Mouse (Mus musculus) stomach, embryonic 15.5 days (tissue): ENCODE measurements at regions not wholly inside any gene's neighbourhood (a gene's known extent, or its start where the extent isn't known, plus 50 kb on each side); places are given as distances from the start of the nearest gene placed in this dataset.

Source experiments
- ATAC-seq: fragments of 200-750 bp; cut with Nextera tagmentation; 2 replicates; pipeline ENCODE4 v1.8.0; 2017; ENCODE audit warnings: low read depth, moderate number of reproducible peaks, moderate TSS enrichment; ENCODE audit not compliant: insufficient read depth, low FRiP score
- H3K27ac ChIP-seq: fragments of 300-500 bp; sonication (generic); 2 replicates; pipeline ENCODE4 v1.5.1; 2015; ENCODE audit warnings: mild to moderate bottlenecking, inconsistent platforms
- H3K27me3 ChIP-seq: fragments of 300-500 bp; sonication (generic); replicated peaks from 2 replicates; pipeline ENCODE4 v1.6.1; 2015; ENCODE audit warnings: inconsistent platforms
- H3K36me3 ChIP-seq: fragments of 300-500 bp; sonication (generic); 2 replicates; pipeline ENCODE4 v1.6.1; 2015; ENCODE audit warnings: inconsistent platforms
- H3K4me1 ChIP-seq: fragments of 300-500 bp; sonication (generic); 2 replicates; pipeline ENCODE4 v1.6.1; 2015; ENCODE audit warnings: inconsistent platforms
- H3K4me2 ChIP-seq: fragments of 300-500 bp; sonication (generic); 2 replicates; pipeline ENCODE4 v1.6.1; 2015; ENCODE audit warnings: mild to moderate bottlenecking, inconsistent platforms
- H3K4me3 ChIP-seq: fragments of 300-500 bp; sonication (generic); replicated peaks from 2 replicates; pipeline ENCODE4 v1.5.1; 2015; ENCODE audit warnings: inconsistent platforms
- H3K9ac ChIP-seq: fragments of 300-500 bp; sonication (generic); 2 replicates; pipeline ENCODE4 v1.6.1; 2015; ENCODE audit warnings: inconsistent platforms
- H3K9me3 ChIP-seq: fragments of 300-500 bp; sonication (generic); 2 replicates; pipeline ENCODE4 v1.6.1; 2016; ENCODE audit warnings: inconsistent platforms
- WGBS: fragments of 180-500 bp; shearing (Covaris S2); methylation state at CpG from one replicate; pipeline ENCODE4 v1.1.7; 2015; 5-methylcytosine and 5-hydroxymethylcytosine counted together

DNA sequence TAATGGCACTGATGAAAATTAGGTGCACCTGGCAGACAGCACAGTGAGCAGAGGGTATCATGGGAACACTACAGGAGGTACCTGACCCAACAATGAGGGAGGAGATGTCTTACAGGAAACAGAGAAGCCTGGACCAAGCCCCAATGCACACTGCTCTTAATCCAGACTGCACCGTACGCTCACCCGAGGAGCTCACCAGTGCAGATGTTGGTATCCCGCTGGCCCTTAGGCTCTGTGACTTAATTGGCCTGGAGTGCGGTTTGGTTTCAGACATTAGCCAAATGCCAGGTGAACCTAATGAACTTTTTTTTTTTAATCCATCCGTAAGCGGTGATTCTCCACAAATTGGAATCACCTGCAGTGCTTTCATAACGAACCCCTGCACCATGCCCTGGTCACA, 209.8 kb upstream of the Rgma start:
- H3K4me2 ChIP-seq = no peak overlapping the region
- no peaks in the 10 kb centered on the region for H3K4me1 ChIP-seq
- no peak overlapping the region for H3K27ac ChIP-seq
- ATAC-seq = no peak
- no peak overlapping the region for H3K4me3 ChIP-seq
- no peaks in the 10 kb centered on the region for H3K36me3 ChIP-seq
- no peaks in the 10 kb centered on the region for H3K27me3 ChIP-seq
- WGBS = 90% methylated on average over 8 of the region's 8 CpGs
- no peaks in the 10 kb centered on the region for H3K9me3 ChIP-seq
- no peak overlapping the region for H3K9ac ChIP-seq

DNA sequence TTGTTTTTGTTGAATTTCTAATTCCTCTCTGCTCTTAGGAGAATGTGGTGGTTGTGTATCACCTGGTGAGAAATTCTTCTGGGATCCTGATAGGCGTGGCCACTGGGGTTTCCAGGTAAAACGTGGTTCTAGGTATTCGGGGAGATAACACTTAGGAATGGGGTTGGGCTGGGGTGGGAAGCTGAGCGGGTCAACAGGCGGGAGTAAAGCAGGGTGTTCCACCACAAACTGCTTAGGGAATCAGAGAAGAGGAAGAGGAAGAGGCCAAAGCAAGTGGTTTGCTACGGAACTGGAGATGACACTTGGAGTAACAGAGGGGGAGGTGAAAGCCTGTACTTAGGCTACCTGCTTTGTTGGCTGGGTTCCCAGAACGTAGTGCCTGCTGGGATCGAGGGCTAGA, 205.9 kb upstream of the Rgma start:
- H3K27me3 ChIP-seq = no peaks in the 10 kb centered on the region
- no peak overlapping the region for H3K4me3 ChIP-seq
- H3K27ac ChIP-seq = no peak overlapping the region
- H3K9me3 ChIP-seq = no peaks in the 10 kb centered on the region
- no peaks in the 10 kb centered on the region for H3K36me3 ChIP-seq
- H3K4me2 ChIP-seq = no peak overlapping the region
- ATAC-seq = no peak
- no peaks in the 10 kb centered on the region for H3K4me1 ChIP-seq
- no peak overlapping the region for H3K9ac ChIP-seq
- WGBS = 69% methylated on average over 8 of the region's 8 CpGs

DNA sequence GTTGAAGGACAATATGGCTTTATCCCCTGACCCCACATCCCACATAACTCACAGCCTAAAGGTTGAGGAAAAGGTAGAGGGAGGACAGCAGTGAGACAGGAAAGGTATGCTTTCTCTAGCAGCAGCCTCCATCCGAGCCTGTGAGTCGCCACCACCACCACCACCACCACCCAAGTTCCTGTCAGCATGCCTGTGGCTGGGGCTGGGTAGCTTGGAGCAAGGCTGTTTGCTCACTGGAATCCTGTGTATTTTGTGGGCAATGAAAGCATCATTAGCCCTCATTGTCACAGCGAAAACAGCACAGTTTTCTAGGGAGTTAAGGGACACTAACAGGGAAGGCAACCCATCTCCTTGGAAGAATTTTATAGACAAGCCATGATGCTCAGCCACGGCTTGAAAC, 202.7 kb upstream of the Rgma start:
- H3K27me3 ChIP-seq = no peaks in the 10 kb centered on the region
- ATAC-seq = no peak
- no peak overlapping the region for H3K4me2 ChIP-seq
- no peaks in the 10 kb centered on the region for H3K9me3 ChIP-seq
- 90% methylated on average over 4 of the region's 4 CpGs for WGBS
- H3K36me3 ChIP-seq = no peaks in the 10 kb centered on the region
- no peak overlapping the region for H3K27ac ChIP-seq
- H3K9ac ChIP-seq = no peak overlapping the region
- no peak overlapping the region for H3K4me3 ChIP-seq
- no peaks in the 10 kb centered on the region for H3K4me1 ChIP-seq

DNA sequence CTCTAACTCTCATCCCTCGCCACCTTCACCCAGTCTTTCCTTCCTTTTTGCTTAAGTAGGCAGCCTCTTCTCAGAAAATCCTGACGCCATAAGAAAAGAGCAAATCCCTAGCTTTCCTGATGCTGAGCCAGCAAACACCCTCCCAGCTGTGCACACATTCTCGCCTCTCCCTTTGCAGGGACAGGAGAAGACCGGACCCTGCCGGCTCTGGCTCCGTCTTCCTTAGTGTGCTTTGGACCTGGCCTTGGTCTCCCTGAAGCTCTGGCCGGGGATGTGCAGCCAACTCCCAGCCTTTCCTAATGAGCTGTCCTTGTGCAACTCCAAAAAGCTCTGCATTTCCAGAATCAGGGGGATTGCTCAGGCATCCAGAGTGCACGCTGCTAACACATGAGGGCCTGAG, 191.5 kb upstream of the Rgma start:
- ATAC-seq = no peak
- Histone ChIP-seq H3K27me3 (no peaks in the 10 kb centered on the region), H3K4me2 (no peak overlapping the region)

DNA sequence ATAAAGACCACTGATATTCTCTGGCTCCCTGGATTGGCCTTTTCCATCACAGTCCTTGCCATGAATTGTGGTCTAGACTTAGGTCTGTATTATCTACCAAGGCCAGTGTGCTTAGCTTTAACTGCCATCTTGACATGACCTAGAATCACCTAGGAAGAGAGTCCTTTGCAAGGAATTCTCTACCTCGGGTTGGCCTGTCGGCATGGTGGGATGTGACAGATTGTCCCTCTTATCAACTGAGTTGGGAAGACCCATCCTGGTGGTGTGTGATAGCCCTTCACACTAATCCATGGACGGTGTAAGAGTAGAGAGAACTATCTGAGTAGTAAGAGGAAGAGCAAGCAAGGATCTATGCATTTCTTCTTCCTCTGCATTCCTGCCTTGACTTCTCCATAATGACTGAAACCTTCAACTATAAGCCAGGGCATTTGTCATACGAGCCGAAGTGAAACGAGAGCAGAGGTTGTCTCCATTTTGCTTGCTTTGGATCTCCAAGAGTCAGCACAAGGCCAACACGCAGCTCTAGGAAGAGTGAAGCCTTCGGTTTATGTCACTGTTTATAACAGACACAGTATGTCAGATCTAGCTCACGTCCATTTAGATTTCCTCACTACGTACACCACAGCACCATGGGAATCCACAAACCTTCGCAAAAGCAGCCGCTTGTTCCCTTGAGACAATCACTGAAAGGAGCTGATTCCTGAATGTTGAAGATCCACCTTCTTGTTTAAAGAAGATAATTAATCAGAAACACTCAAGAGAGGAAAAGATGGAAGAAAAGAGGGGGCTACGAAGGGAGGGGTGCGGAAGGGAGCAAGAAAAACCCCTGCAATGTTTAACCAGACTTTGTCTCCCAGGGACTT, 190.9 kb upstream of the Rgma start:
- 86% methylated on average over 14 of the region's 14 CpGs for WGBS

More for the DNA sequence above, 191.5 kb upstream of the Rgma start:
- H3K4me3 ChIP-seq = no peak overlapping the region
- no peaks in the 10 kb centered on the region for H3K9me3 ChIP-seq
- WGBS = 69% methylated on average over 8 of the region's 8 CpGs
- H3K9ac ChIP-seq = no peak overlapping the region
- H3K4me1 ChIP-seq = no peaks in the 10 kb centered on the region
- no peaks in the 10 kb centered on the region for H3K36me3 ChIP-seq
- no peak overlapping the region for H3K27ac ChIP-seq

DNA sequence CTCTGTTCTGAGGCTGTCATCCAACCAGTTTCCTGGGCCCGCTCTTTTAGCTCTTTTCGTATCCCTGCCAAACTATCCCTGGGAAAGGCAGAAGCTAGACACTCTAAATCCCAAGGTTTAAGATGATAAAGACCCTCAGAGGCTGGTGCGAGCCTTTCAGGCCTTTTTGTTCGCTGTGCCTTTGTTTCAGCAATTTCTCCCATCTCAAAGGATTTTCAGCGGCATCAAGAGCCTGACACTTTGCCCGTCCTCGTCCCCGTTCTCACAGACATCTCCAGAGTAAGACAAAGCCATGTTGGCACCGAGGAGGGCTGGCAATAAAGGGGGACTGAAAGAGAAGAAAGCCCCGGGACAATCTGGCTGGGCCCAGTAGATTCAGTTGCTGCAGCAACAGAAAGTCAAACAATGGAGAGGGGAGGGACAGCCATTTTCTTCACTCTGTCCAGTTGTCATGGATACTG, 190.2 kb upstream of the Rgma start:
- Histone ChIP-seq H3K4me3 (no peak overlapping the region), H3K27ac (no peak overlapping the region), H3K36me3 (no peaks in the 10 kb centered on the region), H3K27me3 (no peaks in the 10 kb centered on the region), H3K9me3 (no peaks in the 10 kb centered on the region), H3K4me2 (no peak overlapping the region), H3K9ac (no peak overlapping the region), H3K4me1 (no peaks in the 10 kb centered on the region)
- 79% methylated on average over 10 of the region's 10 CpGs for WGBS
- ATAC-seq = no peak

More for the DNA sequence above, 190.9 kb upstream of the Rgma start:
- ATAC-seq = no peak
- Histone ChIP-seq H3K27me3 (no peaks in the 10 kb centered on the region), H3K4me2 (no peak overlapping the region), H3K36me3 (no peaks in the 10 kb centered on the region), H3K4me1 (no peaks in the 10 kb centered on the region), H3K27ac (no peak overlapping the region), H3K9ac (no peak overlapping the region), H3K9me3 (no peaks in the 10 kb centered on the region), H3K4me3 (no peak overlapping the region)

DNA sequence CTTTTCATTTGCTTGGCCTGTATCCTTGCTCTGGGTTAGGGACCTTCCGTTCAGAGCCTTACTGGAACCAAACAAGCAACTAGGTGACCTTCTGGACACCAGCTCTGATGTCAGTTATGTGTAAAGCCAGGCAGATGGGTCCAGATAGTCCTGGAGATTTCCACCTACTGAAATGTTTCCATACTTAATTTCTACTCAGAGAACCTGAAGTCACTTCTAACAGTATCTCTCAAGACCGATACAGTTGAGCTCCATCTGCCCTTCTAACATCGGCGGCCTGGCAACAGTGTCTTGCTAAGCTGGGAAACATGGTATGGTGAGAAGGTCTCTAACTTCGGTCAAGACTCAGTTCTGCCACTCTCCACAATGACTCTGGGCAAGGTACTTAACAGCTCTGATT, 189.7 kb upstream of the Rgma start:
- Histone ChIP-seq H3K27ac (no peak overlapping the region), H3K9me3 (no peaks in the 10 kb centered on the region), H3K4me3 (no peak overlapping the region), H3K4me2 (no peak overlapping the region), H3K9ac (no peak overlapping the region), H3K36me3 (no peaks in the 10 kb centered on the region), H3K27me3 (no peaks in the 10 kb centered on the region), H3K4me1 (no peaks in the 10 kb centered on the region)
- ATAC-seq = no peak
- WGBS = 94% methylated on average over 5 of the region's 5 CpGs

DNA sequence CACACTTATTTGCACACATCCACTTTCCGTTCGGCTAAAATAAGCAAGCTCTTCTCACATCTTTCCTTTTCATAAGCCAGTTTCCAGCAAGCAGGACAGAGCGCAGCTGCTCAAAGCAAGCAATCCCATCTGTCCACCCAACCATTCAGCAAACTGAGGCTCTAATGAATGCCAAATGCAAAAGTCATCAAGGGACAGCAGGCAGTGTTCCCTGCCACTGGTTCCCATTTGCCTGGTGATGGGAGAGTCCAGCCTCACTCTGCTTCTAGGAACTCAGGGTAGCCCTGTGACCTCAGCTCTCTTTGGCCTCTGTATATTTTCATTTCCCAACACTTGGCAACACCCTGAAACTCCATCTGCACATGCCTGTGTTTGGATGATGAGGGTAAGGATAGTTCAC, 188.8 kb upstream of the Rgma start:
- no peak for ATAC-seq
- H3K4me2 ChIP-seq = no peak overlapping the region
- no peaks in the 10 kb centered on the region for H3K4me1 ChIP-seq
- WGBS = 84% methylated on average over 3 of the region's 3 CpGs
- no peak overlapping the region for H3K9ac ChIP-seq
- no peaks in the 10 kb centered on the region for H3K27me3 ChIP-seq
- H3K27ac ChIP-seq = no peak overlapping the region
- H3K36me3 ChIP-seq = no peaks in the 10 kb centered on the region
- H3K4me3 ChIP-seq = no peak overlapping the region
- H3K9me3 ChIP-seq = no peaks in the 10 kb centered on the region

DNA sequence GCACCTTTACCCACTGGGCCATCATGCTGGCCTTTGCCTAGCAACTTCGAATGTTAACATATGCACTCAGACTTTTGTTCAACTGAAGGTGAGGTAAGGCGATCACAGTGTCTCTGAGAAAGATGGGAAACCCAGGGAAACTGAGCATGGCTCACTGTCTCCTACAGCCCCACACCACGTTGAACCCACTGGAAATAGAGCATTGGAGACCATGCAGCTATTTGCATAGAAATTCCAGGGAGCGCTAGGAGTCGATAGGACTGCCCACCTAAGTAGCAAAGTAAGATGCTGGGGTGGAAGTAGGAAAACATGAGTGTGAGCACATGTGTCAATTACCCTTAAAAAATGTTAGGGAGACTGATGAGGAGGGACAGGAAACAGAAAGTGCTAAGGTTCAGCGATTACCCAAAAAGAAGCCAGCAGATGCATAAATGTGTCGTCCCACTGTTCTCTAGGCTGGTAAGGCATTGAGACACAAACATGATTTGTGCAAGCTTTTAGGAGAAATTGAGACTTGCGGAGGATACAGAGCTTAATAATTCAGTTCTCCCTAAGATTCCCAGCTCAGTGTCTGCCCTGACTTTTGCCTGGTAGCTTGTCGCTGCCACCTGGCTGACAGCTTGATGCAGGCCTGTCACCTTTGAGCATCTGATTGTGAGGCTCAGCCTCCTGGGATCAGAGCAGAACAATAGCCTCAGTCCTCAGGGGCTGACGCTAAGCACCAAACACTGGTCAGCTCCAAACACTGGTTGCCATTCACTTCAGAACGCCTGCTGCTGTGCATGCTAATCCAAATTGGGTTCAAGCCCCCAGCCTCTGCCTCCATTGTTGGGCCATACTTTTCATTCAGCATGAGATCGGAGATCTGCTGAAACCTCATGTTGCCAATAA, 183.7 kb upstream of the Rgma start:
- no peak for ATAC-seq
- no peaks in the 10 kb centered on the region for H3K9me3 ChIP-seq
- H3K9ac ChIP-seq = no peak overlapping the region
- H3K36me3 ChIP-seq = no peaks in the 10 kb centered on the region
- 58% methylated on average over 12 of the region's 12 CpGs for WGBS
- no peaks in the 10 kb centered on the region for H3K4me1 ChIP-seq
- H3K27me3 ChIP-seq = no peaks in the 10 kb centered on the region
- no peak overlapping the region for H3K4me2 ChIP-seq
- no peak overlapping the region for H3K4me3 ChIP-seq
- H3K27ac ChIP-seq = no peak overlapping the region

DNA sequence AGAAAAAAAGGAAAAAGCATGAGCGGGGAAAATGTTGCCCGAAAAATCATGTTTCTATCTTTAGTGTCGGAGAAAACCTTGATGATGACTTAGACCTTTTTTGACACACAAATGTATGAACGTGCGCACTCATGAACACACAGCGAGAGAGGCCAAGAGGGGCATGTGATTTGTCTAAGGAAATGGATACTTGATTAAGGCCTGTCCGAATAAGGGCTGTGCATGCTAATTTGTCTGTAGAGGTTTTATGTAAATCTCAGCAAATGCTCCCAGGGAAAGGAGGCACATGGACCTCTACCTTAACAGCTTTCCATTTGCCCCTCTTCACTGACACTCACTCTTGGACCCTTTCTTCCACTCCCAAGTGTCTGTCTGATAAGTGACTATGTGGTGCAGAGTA, 182.5 kb upstream of the Rgma start:
- H3K27me3 ChIP-seq = no peaks in the 10 kb centered on the region
- H3K36me3 ChIP-seq = no peaks in the 10 kb centered on the region
- H3K9ac ChIP-seq = no peak overlapping the region
- no peaks in the 10 kb centered on the region for H3K4me1 ChIP-seq
- H3K27ac ChIP-seq = no peak overlapping the region
- ATAC-seq = no peak
- no peaks in the 10 kb centered on the region for H3K9me3 ChIP-seq
- H3K4me3 ChIP-seq = no peak overlapping the region
- H3K4me2 ChIP-seq = no peak overlapping the region
- WGBS = 82% methylated on average over 7 of the region's 7 CpGs

DNA sequence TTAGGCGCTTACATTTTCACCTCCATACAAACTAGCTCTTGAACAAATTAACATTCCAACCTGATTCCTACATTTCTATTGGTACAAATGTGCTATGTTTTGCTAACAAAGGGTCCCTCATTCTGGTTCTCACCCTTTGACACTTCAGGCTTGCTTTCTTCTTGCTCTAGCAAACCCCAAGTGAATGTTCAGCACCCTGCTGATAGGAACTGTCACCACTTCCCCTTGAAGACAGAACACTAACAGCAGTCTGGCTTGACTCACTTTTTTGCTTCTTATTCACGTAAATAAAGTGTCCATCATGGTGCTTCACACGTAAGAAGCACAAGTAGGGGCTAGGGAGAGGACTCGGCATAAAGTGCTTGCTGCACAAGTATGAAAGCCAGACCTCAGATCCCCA, 180.0 kb upstream of the Rgma start:
- Histone ChIP-seq H3K4me3 (no peak overlapping the region), H3K9ac (no peak overlapping the region), H3K4me2 (no peak overlapping the region), H3K36me3 (no peaks in the 10 kb centered on the region), H3K4me1 (no peaks in the 10 kb centered on the region), H3K9me3 (no peaks in the 10 kb centered on the region), H3K27ac (no peak overlapping the region), H3K27me3 (no peaks in the 10 kb centered on the region)
- no peak for ATAC-seq
- 53% methylated on average over 4 of the region's 4 CpGs for WGBS

DNA sequence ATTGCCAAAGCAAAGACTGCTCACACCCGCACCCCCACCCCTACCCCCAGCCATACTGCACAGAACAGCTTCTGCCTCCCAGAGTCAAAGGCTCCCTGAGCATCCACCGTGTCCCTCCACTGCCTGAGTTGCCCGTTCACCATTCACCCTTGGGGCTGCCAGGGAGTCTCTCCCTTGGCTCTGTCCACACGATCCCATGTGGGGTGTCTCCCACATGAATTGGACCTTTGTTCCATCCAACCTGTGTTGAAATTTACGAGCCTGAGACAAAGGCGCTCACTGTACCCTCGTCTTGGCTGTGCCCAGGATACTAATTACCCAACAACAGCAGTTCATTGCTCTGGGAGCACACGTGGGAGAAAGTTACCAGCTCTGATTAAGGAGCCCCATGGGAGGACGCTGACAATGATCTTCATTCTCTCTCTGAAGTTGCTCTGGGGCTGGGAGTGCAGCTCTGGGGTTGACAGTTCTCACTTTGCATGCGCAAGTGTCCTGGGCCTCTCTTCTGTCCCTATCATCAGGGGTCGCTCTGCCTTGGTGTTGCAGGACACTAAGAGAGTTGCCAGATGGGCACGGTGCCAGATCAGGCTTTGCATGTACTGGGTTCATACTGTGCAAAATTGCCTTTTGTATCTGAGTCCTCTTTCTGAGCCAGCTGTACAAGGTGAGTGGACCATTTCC, 178.3 kb upstream of the Rgma start:
- ATAC-seq = peak; percentile 27; the same call in 1 of the 2 replicates
- H3K4me3 ChIP-seq = no peak overlapping the region
- H3K27ac ChIP-seq = no peak overlapping the region
- no peaks in the 10 kb centered on the region for H3K9me3 ChIP-seq
- no peaks in the 10 kb centered on the region for H3K4me1 ChIP-seq
- no peaks in the 10 kb centered on the region for H3K36me3 ChIP-seq
- no peak overlapping the region for H3K9ac ChIP-seq
- H3K27me3 ChIP-seq = no peaks in the 10 kb centered on the region
- 71% methylated on average over 12 of the region's 12 CpGs for WGBS
- no peak overlapping the region for H3K4me2 ChIP-seq
